Mouse (Mus musculus): Measurements from ENCODE around the gene Abca7.
"Not testable (repeated sequence)": the region's sequence is repeated elsewhere in the genome, so short reads cannot be mapped to it uniquely, and the experiment has no call there.

Abca7 gene

DNA sequence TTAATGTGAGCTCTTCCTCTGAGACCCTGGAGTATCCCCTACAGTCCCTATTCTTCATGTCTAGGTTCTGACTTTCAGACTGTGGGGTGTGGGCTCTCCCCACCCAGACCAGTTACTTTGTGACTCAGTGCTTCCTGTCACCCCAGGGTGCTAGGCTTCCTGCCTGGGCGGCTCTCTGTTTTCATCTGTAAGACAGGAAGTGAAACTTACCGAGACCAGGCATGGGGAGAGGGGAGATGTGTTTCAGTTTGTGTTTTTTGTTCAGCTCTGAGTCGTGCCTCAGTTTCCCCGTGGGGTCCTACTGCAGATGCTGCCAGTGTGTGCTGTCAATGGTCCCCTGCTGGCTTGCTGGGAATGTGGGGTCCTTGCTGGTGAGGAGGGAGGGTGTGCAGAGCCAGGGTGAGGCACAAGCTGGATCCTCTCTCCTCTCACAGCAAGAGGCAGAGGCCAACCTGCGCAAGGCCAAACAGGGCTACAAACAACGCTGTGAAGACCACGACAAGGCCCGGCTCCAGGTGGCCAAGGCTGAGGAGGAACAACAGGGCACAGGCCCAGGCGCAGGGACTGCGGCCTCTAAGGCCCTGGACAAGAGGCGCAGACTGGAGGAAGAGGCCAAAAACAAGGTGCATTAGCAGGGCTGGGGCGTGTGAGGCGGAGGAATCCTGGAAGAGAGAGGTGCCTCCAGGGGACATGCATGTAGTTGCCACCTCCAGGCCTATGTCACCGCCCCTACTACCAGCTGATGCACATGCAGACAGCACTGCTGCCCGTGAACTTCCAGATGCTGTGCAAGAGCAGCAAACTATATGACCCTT lies 28.1 kb downstream of the Abca7 start:
- DNase-seq, result peak; percentile 61

DNA sequence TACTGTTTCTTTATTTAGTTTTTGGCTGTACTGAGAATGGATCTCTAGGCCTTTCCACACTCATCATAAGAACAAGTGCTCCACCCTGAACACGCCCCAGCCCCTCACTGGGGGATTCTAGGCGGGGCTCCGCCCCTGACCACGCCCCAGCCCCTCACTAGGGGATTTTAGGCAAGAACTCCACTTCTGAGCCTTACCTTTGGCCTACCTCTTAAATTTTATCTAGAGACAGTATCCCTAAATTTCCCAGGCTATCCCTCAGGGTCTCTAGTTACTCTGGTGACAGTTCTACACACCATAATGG lies 28.7 kb downstream of the Abca7 start:
- no peak for DNase-seq

DNA sequence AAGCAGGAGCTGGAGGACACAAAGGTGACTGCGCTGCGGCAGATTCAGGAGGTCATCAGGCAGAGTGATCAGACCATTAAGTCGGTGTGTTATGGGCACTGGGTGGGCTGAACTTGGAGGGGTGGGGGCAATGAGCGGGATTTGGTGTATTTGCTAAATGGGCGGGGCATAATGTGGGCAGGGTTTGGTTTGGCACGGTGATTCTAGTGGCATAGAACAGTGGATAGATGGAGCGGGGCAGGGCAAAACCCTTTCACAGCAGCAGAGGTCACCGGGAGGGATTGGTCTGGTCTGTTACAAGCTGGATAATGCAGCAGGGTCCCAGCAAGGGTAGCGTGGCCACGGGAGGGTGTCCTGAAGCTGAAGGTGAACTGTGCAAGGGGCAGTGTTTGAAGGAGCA lies 29.2 kb downstream of the Abca7 start:
- DNase-seq, result no peak

DNA sequence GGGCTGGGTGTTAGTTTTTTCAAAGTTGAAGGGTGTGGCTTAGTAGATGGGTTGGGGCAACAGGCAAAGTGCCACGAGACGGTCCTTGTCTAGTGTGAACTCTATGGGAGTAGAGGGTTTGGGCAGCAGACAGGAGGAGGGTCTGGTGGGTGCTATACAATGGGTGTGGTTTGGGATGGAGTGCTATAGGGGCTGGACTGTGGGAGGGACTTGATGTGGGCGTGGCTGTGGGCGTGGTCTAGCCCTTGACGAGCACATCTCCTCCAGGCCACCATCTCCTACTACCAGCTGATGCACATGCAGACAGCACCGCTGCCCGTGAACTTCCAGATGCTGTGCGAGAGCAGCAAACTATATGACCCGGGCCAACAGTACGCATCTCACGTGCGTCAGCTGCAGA lies 29.6 kb downstream of the Abca7 start:
- no peak for DNase-seq

DNA sequence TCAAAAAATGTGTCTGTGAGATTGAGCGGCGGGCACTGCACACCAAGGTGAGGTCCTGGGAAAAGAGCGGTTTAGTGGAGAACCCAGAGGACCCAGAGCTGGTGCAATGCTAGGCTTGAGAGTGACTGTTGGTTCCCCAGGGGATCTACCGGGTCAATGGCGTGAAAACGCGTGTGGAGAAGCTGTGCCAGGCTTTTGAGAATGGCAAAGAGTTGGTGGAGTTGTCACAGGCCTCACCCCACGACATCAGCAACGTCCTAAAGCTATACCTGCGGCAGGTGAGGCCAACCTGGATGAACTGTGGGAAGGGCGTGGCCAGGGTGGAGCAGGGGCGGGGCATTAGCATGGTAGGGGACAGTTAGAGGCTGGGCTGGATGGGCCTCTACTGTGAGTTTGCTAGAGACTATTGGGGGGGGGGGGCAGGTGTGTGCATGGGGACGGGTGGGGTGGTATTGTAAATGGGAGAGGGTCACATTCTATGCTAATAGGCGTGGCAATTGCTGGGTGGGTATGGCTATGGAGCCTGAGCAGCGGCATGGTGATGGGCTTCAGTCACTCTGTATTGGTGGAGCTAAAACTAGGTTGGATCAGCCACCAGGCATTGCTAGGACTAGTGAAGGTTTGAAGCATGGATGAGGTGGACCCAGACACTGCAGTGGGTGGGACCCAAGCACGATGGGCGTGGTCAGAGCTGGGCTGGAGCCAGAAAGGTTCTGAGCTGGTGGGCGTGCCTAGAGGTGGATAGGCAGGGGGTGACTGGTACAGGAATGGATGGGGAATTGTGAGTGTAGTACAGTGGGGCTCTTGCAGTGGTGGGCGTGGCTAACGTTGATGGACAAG lies 31.6 kb downstream of the Abca7 start:
- DNase-seq, result no peak

DNA sequence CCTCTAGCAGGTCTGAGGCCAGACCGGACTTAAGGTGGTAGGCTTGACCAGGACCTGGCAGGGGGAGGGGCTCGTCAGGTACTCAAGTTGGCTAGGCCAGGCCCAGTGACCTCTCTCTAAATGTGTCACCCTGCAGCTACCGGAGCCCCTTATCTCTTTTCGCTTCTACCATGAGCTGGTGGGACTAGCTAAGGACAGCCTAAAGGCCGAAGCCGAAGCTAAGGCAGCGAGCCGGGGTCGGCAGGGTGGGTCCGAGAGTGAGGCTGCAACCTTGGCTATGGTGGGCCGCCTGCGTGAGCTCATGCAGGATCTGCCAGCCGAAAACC lies 32.2 kb downstream of the Abca7 start:
- DNase-seq, result no peak

DNA sequence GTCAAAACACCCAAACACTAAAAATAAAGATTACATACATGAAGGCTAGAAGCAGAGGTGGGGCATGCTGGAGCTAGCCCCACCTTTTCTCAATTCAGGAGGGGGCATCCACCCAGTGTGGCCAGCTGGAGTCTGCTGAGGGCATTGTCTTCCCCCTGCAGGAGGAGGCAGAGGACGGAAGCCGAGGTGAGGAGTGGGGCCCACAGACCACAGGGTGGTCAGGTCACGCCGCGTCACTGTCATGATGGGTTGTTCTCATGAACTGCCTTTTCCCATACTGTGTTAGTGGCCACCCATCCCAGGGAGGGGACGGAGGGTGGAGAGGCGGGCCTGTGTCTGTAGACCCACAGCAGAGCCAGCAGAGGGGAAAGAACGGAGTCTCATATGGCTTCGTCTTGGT lies 33.9 kb downstream of the Abca7 start:
- DNase-seq, result no peak

DNA sequence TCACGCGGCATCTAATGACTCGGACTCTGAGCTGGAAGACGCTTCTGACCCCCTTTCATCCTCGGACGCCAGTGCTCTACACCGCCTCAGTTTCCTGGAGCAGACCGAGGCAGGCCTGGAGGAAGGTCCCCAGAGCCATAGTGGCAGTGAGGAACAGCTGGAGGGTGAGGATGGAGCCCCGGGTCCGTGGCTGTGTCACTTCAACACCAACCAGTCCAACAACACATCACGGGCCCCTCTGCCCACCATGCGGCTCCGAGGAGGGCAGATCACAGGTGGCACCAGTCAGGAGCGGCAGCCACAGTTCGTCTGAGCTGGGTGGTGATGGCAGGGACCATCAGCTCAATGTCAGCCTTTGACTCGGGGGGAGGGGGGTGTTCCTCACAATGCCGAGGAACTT lies 34.4 kb downstream of the Abca7 start:
- DNase-seq, result no peak

DNA sequence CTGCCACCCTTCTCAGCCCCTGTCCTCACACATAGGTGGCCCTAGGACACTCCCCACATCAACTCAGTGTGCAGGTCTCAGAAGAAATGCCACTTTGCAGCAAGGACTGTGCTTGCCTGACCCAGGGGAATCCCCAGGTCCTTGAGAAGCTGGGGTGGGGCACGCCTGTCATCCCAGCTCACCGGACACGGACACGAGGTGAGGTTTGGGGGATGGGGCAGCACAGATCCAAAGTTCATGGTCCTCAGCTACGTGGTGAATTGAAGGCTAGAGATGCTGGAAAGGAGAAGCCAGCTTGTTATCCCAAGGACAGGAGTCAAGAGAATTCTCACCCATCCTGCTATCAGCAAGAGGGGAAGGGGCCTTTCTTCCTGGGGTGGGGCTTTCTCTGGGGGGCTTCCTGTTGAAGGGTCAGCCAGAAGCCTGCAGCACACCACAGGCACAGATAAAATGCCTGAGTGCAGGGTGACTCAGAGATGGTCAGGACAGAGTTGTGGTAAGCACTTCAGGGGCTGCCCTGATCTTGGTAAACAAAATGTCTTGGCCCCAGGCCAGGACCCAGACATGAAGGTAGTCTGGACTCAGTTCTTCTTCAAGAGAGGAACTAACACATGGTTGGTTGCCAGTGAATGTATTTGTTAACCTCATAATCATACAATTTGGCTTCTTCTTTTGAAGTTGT lies 36.6 kb downstream of the Abca7 start:
- peak; percentile 80 for DNase-seq

DNA sequence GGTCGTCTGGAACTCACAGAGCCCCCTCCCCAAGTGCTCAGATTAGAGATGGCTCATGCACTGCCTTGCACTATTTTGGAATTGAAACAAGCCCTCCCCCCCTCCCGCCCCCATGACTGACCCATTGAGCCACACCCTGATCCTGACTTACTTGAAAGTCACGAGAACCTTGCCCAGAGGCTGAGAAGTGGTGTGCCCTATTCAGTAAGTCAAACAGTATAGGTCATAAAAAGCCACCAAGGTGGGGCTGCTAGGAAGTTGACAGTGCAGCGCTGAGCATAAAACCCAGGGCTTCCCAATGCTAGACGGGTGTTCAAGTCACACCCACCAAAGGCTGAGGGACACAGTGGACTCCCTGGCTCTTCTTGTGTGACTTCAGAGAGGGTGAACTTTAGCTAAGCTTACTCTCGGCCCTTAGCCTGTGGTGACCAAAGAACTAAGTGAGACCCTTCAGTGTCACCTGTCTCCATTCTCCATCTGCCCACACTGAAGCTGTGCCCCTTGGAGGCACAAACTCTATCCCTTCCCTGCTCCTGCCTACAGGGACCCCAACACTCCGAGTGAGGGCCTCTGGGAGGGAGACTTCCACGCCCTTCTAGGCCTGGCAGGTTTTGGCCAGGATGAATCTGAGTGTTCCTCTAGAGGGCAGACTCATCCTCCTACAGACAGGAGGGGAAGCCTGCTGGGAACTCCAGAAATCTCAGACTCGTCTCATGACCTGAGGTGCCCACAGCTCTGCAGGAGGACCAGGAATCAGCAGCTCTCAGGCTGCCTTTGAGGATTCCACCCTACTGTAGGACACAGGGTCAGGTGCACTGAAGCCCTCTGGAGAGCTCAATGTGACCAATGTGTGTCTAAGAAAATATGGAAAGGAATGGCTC lies 37.5 kb downstream of the Abca7 start:
- no peak for DNase-seq

DNA sequence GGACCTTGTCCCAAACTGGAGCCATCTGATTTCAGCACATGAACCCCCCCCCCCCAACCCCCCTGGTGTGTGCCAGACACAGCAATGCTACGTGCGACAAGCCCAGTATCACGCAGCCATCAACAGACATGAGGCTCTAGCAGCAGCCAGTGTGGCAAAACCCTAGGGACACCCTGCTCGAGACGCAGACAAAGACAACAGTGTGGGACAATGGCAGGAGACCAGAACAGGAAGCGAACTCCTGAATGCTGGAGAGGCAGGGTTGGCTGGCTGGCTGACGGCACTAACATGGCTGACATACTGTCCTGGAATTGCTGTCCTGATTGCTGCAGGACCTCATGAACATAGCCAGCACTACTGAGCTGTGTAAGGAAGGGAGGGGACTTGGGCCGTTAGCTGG lies 38.9 kb downstream of the Abca7 start:
- no peak for DNase-seq

DNA sequence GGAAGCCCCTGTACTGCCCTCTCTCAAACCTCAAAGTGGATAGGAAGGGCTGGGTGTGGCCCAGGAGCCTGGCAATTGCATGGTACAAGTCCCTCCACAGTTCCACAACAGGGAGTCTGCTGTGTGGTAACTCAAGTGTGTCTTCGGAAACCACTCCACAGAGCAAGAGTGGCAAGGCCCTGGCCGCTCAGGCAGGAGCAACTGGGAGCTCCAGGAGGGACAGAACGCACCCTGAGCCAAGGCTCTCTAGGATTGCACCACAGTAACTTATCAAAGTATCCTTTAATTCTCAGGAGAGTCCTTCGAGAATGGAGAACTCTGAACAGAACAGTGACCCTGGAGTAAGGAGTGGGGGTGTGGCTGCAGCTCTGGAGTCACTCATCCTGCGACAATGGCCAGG lies 39.4 kb downstream of the Abca7 start:
- DNase-seq, result no peak

DNA sequence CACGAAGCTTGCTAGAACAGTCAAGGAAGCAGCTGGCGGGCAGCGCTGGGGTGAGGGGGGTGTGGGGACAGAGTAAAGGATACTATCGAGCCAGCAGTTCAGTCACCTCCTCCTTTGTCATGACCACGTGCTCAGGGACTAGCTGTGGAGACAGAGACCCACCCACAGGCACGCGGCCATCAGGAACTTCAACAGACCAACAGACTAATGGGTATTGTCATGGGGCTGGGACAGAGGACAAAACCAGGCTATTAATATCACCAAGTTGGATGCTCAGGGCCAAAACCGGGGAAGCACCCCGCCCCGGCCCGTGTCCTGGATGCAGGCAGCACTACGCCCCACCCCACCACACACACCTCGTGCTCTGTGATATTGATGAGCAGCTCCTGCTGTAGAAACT lies 40.5 kb downstream of the Abca7 start:
- no peak for DNase-seq

DNA sequence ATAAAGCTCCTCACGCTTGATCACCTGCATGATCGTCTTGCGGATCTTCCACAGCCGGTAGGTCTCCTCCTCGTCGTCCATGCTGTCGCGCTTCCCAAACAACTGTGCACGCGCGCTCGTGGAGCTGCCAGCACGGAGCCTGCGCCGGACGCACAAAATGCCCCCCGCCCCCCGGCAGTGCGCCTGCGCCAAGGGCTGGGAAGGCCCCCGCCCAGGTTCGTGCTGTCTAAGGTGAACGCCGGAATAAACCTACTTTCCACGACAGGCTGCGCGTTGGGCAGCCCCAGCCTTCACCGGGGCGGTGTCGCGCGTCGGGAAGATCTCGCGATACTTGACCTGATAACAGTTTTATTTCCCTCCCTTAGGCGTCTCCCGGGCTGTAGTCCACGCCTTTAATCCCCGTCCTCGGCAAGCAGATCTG lies 43.3 kb downstream of the Abca7 start, which contains the start of gene Polr2e:
Gene Polr2e (minus strand): TSS at position 237 of the 421 bp plus-strand sequence.
- peak; percentile 98 for DNase-seq

DNA sequence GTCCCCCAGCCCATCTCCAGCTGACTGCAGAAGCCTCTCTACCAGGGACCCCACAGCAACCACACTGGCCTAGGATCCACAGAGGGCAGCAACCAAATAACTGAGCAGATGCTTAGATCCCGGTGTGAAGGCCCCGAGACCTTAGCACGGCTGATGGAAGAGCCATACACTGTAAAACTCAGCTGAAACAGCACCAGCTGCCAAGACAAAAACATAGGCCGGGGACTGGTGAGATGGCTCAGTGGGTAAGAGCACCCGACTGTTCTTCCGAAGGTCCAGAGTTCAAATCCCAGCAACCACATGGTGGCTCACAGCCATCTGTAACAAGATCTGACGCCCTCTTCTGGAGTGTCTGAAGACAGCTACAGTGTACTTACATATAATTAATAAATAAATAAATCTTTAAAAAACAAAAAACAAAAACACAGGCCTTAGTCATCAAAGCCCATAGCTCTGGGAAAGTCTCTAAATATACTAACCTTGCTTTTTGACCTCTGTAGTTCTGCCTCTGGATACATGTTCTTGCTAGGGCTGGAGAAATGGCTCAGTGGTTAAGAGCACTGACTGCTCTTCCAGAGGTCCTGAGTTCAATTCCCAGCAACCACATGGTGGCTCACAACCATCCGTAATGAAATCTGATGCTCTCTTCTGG lies 45.2 kb downstream of the Abca7 start:
- not testable (repeated sequence) for DNase-seq

DNA sequence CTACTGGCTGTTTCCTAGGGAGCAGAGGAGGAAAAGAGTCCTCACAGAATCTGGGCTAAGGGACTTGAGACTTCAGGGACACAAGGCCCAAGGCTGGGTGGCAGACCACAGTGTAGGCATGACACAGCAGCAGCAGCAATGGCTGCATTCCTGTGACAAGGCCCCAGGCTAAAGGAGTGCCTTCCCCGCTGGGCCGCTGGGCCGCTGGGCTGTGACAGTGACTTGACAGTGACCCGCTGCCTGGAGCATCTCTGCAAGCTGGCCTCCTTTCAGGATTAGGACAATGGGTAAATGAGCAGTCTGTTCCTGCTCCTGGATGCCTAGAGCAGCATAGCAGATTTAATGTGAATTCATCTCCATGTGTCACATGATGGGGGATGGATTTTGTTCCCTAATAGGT lies 47.8 kb downstream of the Abca7 start:
- no peak for DNase-seq

DNA sequence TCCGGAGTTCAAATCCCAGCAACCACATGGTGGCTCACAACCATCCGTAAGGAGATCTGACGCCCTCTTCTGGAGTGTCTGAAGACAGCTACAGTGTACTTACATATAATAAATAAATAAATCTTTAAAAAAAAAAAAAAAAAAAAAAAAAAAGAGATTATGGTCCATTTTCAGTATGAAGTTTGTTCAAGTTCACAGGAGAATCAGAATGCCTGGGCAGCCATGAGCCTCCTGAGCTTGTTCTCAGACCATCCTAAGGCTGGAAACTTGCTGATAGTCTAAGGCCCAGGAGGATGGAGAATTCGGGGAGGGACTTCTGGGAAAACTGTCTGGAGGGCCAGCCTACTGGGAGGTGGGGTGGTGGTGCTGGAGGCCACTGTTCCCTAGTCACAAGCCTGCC lies 49.1 kb downstream of the Abca7 start:
- not testable (repeated sequence) for DNase-seq

DNA sequence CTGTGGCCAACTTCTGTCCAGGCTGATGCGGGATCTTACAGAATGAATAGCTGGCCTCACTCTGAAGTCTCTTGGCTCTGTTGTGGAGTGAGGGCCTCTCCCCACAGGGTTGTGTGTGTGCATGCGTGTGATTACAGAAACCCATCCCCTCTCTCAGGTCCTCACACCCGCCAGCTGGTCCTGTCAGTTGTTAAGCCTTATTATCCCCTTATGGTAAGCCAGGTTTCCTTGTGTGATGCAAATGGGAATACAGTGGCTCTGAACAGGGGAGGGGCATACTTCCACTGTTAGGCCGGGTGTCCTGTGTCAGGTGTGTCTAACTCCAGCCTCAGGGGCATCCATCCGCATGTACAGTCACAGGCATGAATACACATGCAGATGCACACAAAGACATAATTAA lies 49.5 kb downstream of the Abca7 start:
- no peak for DNase-seq

DNA sequence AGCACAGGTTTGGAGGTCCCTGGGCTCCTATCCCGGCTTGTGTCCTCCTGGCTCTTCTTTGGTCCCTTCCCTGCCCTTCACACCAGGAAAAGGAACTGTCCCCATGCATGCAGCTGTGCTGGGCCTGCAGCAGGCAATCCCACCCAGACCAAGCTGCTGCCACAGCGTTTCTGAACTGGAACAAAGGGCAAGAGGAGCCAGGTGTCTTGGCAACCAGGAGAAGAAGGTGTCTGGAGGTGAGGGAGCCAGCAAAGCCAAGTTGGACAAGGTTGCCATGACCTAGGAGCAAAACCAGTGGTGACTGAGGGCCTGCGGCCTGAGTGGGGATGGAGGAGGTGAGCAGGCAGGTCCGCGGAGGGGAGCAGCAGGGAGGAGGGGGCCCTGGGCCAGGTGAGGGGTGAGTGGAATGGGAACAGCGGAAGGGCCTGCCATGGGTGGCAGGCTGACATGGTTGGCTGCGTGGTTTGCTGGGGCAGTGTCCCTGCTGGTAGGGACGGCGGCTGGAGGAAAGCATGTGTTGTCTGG lies 50.8 kb downstream of the Abca7 start, which contains the start of gene Gpx4:
Gene Gpx4 (plus strand): TSS at position 126 of the 525 bp plus-strand sequence.
- no peak for DNase-seq

DNA sequence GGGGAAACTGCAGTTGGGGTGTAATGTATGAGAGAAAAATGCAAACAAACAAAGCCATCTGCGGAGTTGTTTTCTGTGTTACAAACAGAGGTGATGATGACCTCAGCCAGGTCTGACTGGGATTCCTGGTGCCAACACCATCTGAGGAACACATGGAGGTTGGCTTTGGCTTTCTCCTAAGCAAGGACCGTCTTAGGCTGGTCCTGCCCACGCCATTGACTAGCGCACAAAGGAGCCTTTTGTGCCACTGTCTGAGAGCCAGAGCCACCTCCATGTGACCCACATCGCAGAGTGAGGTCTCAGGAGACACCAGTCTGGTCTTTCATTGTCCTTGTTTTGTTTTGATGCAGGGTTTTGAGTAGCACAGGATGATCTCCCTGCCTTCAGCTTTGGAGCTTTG lies 52.1 kb downstream of the Abca7 start:
- no peak for DNase-seq

DNA sequence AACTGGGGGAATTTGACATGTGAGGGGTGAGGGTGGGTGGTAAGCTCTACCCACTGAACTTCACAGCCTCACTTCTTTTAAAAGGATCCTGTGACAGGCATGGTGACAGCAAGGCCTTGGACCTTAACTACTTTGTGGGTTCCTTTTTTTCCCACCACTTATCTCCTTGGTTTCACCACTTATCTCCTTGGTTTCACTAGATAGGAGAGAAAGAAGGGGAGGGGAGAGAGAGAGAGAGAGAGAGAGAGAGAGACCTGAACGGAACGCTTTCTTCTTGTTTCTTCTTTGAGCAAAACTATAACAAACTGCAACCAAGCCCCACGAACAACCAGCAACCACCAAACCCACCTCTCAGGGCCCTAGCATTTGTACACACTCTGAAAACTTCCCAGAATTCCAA lies 52.5 kb downstream of the Abca7 start:
- DNase-seq, result no peak

DNA sequence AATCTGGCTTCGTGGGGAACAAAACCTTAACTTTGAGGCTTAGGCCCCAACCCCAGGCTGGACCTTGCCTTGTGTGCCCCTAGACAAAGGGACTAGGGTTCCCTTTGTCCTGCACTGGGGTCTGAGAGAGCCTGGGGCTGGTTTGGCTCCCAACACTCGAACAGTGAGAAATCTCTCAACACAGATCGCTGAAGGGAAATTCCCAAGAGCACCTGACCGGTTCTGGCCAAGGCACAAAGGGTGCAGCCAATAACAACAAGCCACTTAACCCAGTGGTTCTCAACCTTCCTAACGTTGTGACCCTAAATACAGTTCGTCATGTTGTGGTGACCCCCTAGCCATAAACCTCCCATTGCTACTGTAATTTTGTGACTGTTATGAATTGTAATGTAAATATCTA lies 54.0 kb downstream of the Abca7 start:
- DNase-seq, result no peak

All from layer of hippocampus, adult 9-11 months (tissue).